29 mouse cellular contexts compared by ENCODE assay signal in the genomic region with DNA sequence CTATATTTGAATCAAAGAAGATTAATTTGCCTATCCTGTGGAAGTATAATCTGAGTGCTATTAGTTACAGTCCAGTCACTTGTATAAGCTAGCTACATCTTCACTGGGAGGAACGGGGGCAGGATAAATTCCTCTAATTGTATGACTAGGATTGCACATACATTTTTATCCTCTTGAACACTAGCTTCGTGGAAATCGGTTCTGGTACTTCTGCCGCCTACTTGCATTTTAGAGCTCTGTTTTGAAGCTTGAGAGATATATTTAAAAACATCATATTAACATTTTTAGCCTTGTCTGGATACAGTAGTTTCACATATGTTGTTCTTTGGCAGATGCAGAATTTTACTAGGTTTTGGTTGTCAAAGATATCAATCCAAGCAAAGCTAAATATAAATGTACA.
DNase-seq lines count a peak whose midpoint lies in the region; ATAC-seq and TF ChIP-seq lines count a peak whose summit lies in the region.
"Had no signal": no experiment of that assay in that cellular context is flagged by ENCODE, and none has a peak within 500 bp of the region (broad histone marks: within the 10 kb centered on the region; RNA-seq: fewer than 3 reads in every experiment).

No protein-coding gene starts in this region.

- H3K36me3 ChIP-seq in heart, postnatal 0 days (replicated peaks; ENCODE audit: control insufficient read depth, insufficient read depth, low read length) = no peaks in the 10 kb centered on the region
- no peaks in the 10 kb centered on the region for H3K36me3 ChIP-seq in heart, embryonic 10.5 days
- H3K36me3 ChIP-seq: embryonic facial prominence, embryonic 13.5 days; embryonic facial prominence, embryonic 15.5 days; forebrain, embryonic 10.5 days; forebrain, embryonic 12.5 days; G1E had no signal

- peak; percentile 68 for ATAC-seq in frontal cortex, adult (ENCODE audit: low TSS enrichment)
- ATAC-seq in heart, postnatal 0 days (ENCODE audit: insufficient read depth, low read depth) = no peak
- ATAC-seq: activated CD4-positive, CD25-positive, alpha-beta regulatory T cell, adult 4 months; CD4-positive, CD25-positive, alpha-beta regulatory T cell, adult 4 months; forebrain, embryonic 14.5 days; Patski had no signal

- no peaks in the 10 kb centered on the region for H3K27me3 ChIP-seq in heart, postnatal 0 days (ENCODE audit: control insufficient read depth, insufficient read depth, low read length)
- no peaks in the 10 kb centered on the region for H3K27me3 ChIP-seq in heart, embryonic 10.5 days (ENCODE audit: insufficient read depth, poor library complexity, severe bottlenecking)
- H3K27me3 ChIP-seq: CH12.LX; embryonic facial prominence, embryonic 13.5 days; embryonic facial prominence, embryonic 15.5 days; forebrain, embryonic 12.5 days; Patski had no signal

- H3K4me1 ChIP-seq in heart, postnatal 0 days (ENCODE audit: control insufficient read depth, insufficient read depth) = peaks cover 4% of the 10 kb centered on the region; the same call in 1 of the 2 replicates
- peaks cover 9% of the 10 kb centered on the region; the same call in 1 of the 2 replicates for H3K4me1 ChIP-seq in heart, embryonic 10.5 days
- H3K4me1 ChIP-seq: embryonic facial prominence, embryonic 13.5 days; embryonic facial prominence, embryonic 15.5 days; forebrain, embryonic 10.5 days; forebrain, embryonic 12.5 days had no signal

- H3K27ac ChIP-seq in heart, postnatal 0 days (ENCODE audit: low read depth) = 0 out of 2 replicates have a peak overlapping the region, but pooled peaks have one; percentile 30
- no peak overlapping the region for H3K27ac ChIP-seq in heart, embryonic 10.5 days
- H3K27ac ChIP-seq: embryonic facial prominence, embryonic 13.5 days; embryonic facial prominence, embryonic 15.5 days; forebrain, embryonic 10.5 days; forebrain, embryonic 12.5 days had no signal

- intact Hi-C loops in gastrocnemius, postnatal 14 days (cut with DNase I; ENCODE audit: low total_unique reads) = no loop called here

- H3K9ac ChIP-seq in heart, postnatal 0 days (replicated peaks; ENCODE audit: low read depth, low read length) = no peak overlapping the region
- H3K9ac ChIP-seq: embryonic facial prominence, embryonic 13.5 days; embryonic facial prominence, embryonic 15.5 days; forebrain, embryonic 12.5 days had no signal

- no peak overlapping the region for H3K4me3 ChIP-seq in heart, postnatal 0 days (ENCODE audit: low read depth, low read length)
- H3K4me3 ChIP-seq in heart, embryonic 10.5 days = no peak overlapping the region
- H3K4me3 ChIP-seq: embryonic facial prominence, embryonic 13.5 days; embryonic facial prominence, embryonic 15.5 days; erythroblast, embryonic 14.5 days; forebrain, embryonic 10.5 days; forebrain, embryonic 12.5 days had no signal

- TF ChIP-seq EP300 in heart, postnatal 0 days (IDR thresholded peaks at IDR 0.05; ENCODE audit: low read depth) = no peak

- 76% methylated on average over 4 of the region's 4 CpGs for WGBS in heart, postnatal 0 days
- 91% methylated on average over 4 of the region's 4 CpGs for WGBS in heart, embryonic 10.5 days

- H3K4me2 ChIP-seq in heart, postnatal 0 days (ENCODE audit: low read depth, low read length) = no peak overlapping the region
- H3K4me2 ChIP-seq: embryonic facial prominence, embryonic 13.5 days; embryonic facial prominence, embryonic 15.5 days; forebrain, embryonic 12.5 days had no signal

- TF ChIP-seq CTCF in heart, postnatal 0 days (IDR thresholded peaks at IDR 0.05; ENCODE audit: low read depth) = no peak

- no peaks in the 10 kb centered on the region for H3K9me3 ChIP-seq in heart, postnatal 0 days (replicated peaks; ENCODE audit: control insufficient read depth, low read length)
- no peaks in the 10 kb centered on the region for H3K9me3 ChIP-seq in heart, embryonic 10.5 days
- H3K9me3 ChIP-seq: embryonic facial prominence, embryonic 13.5 days; embryonic facial prominence, embryonic 15.5 days had no signal

- no peak for DNase-seq in frontal cortex, postnatal 14 days (ENCODE audit: low spot score in 2 of 2)
- DNase-seq in heart, postnatal 0 days (ENCODE audit: low spot score) = no peak
- DNase-seq in heart, embryonic 10.5 days (ENCODE audit: low spot score) = no peak
- peak; percentile 22 for DNase-seq in right cerebral cortex, adult 18-20 months
- DNase-seq in right cerebral cortex, postnatal 25 days = no peak
- DNase-seq in gastrocnemius, postnatal 14 days = no peak
- DNase-seq: adrenal gland, adult 8-10 months; adrenal gland, postnatal 14 days; adrenal gland, postnatal 36 days; B cell, adult 2 months; cerebellum, adult 11 months; cerebellum, adult 18-20 months; cerebellum, adult 8-10 months; cerebellum, adult 9-11 months; cerebellum, postnatal 14 days; cerebellum, postnatal 36 days; embryo, embryonic 11 days had no signal
